Mouse (Mus musculus) neural tube, postnatal 0 days (tissue): ENCODE data around the gene Arhgap31. TPM values are rescaled to one million over a fixed set of nuclear protein-coding genes. Genes with fewer than 3 reads are reported as not detected.

Source experiments
- polyA plus RNA-seq: library from polyadenylated mRNA; unstranded; fragments of >200 nt; fragmentation: Nextera tagmentation; extraction: Ambion mirVana; gene quantifications from 2 replicates; pipeline ENCODE4 v1.2.1, GENCODE M21; 2015

Gene Arhgap31
- polyA plus RNA-seq, result 4.3 and 4.5 TPM in 2 replicates

GRCm38 (mm10) chr16:38712581-38713403, at the start of gene Arhgap31:
TSS of gene Arhgap31 (minus strand) at chr16:38713274.

DNA sequence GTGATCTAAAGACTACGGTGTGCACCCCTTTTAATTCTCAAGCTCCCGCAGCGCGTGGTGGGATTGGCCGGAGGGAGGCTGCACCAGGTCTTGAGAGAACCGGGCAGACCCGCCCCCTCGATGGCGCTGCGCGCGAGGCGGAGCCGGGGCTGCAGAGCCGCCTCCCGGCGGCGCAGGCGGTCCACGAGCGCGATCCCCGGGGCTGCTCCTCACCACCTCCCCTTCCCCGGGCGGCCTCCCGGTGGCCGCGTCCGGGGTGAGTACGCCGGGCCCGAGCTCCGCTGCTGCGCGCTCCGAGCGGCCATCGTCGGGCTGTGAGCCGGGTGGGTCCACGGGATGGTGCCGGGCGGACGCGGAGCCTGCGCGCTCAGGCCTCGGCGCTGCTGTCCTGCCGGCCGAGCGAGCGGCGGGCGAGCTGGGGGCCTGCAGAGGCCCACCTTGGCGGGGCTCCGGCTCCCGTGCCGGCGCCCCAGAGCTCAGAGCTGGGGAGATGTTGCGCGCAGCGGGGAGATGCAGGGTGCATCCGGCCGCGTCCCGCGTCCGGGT, 29.1 kb upstream of the Arhgap31 start, which contains the start of gene B4galt4:
B4galt4 (plus strand) TSS at position 152 of the 546 bp plus-strand sequence.

DNA sequence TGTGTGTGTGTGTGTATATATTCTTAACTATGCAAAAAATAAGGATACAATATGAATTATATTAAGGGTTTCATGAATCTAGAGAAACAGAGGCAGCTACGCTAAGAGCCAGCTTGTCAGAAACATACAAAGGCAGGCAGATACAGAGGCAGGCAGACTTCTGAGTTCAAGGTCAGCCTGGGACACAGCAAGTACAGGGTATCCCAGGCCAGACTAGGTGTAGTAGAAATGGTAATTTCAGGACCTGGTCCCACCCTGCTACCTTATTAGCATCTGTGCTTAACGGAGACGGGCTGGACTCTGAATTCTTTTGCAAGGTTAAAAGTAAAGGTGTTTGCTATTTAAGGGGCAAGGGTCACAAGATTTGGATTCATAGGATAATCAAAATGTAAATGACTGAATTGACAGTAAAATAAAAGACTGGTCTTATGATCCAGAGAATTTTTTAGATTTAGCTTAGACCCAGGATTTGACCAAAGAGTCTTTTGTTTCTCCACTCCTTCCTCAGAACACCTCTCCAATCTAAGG, 154.8 kb downstream of the Arhgap31 start, which contains the start of gene Tmem39a:
Tmem39a (plus strand) TSS at position 478 of the 528 bp plus-strand sequence.

GRCm38 (mm10) chr16:38549479-38550396, 163.3 kb downstream of the Arhgap31 start, which contains the start of gene Poglut1:
TSS of gene Poglut1 (minus strand) at chr16:38550258.

Other genes starting within 250 kb of the Arhgap31 start
- 29.1 and 29.2 TPM in 2 replicates for gene Timmdc1, start 190.6 kb downstream of the Arhgap31 start, polyA plus RNA-seq
- gene Poglut1, start 163.0 kb downstream of the Arhgap31 start, polyA plus RNA-seq, result 40.0 and 41.3 TPM in 2 replicates
- 19.9 and 22.3 TPM in 2 replicates for gene Tmem39a, start 154.6 kb downstream of the Arhgap31 start, polyA plus RNA-seq
- gene B4galt4, start 29.0 kb upstream of the Arhgap31 start, polyA plus RNA-seq, result 31.7 and 33.5 TPM in 2 replicates
- gene Upk1b, start 87.1 kb upstream of the Arhgap31 start, polyA plus RNA-seq, result 0.21 TPM in 1 of 2 replicates, not detected in the other
- not detected in 2 replicates for gene 4930435E12Rik, start 115.5 kb upstream of the Arhgap31 start, polyA plus RNA-seq
- gene Igsf11, start 179.4 kb upstream of the Arhgap31 start, polyA plus RNA-seq, result 6.6 and 6.7 TPM in 2 replicates